Mouse (Mus musculus): ENCODE data around the gene Xylb. TPM values are rescaled to one million over a fixed set of nuclear protein-coding genes. Genes with fewer than 3 reads are reported as not detected.

Xylb gene
- polyA plus RNA-seq (2012; ENCODE audit: low replicate concordance), result 0.54 and 0.95 TPM in 2 replicates

GRCm38 (mm10) chr9:119357331-119358057 is at the start of gene Xylb:
Gene Xylb, plus strand, starts transcription at chr9:119357381.

GRCm38 (mm10) chr9:119322289-119323259 is 34.6 kb upstream of the Xylb start, which contains the start of gene Oxsr1:
Gene Oxsr1, minus strand, starts transcription at chr9:119322427.

GRCm38 (mm10) chr9:119339558-119340211 is 17.5 kb upstream of the Xylb start, which contains the start of gene Acaa1a:
Gene Acaa1a, plus strand, starts transcription at chr9:119339676.

GRCm38 (mm10) chr9:119340909-119341816 is 16.0 kb upstream of the Xylb start, which contains the start of gene Myd88:
Gene Myd88, minus strand, starts transcription at chr9:119341411.

GRCm38 (mm10) chr9:119365284-119365683 is 8.1 kb downstream of the Xylb start, which contains the start of gene Slc22a14:
Gene Slc22a14, minus strand, starts transcription at chr9:119365553.

GRCm38 (mm10) chr9:119401801-119402214 is 44.6 kb downstream of the Xylb start, which contains the start of gene Acvr2b:
Gene Acvr2b, plus strand, starts transcription at chr9:119402118.

Other genes starting within 250 kb of the Xylb start
- gene Acaa1b, start 200.3 kb upstream of the Xylb start, polyA plus RNA-seq (2012; ENCODE audit: low replicate concordance), result 2.1 TPM in 2 replicates
- gene Gm47289, start 198.2 kb upstream of the Xylb start, polyA plus RNA-seq (2012; ENCODE audit: low replicate concordance), result not detected in 2 replicates
- 0.16 and 0.78 TPM in 2 replicates for gene Slc22a13, start 148.3 kb upstream of the Xylb start, polyA plus RNA-seq (2012; ENCODE audit: low replicate concordance)
- 8.9 and 18.4 TPM in 2 replicates for gene Oxsr1, start 35.0 kb upstream of the Xylb start, polyA plus RNA-seq (2012; ENCODE audit: low replicate concordance)
- gene Acaa1a, start 17.7 kb upstream of the Xylb start, polyA plus RNA-seq (2012; ENCODE audit: low replicate concordance), result 46.5 and 124 TPM in 2 replicates
- gene Myd88, start 16.0 kb upstream of the Xylb start, polyA plus RNA-seq (2012; ENCODE audit: low replicate concordance), result 33.9 and 77.1 TPM in 2 replicates
- gene Slc22a14, start 8.2 kb downstream of the Xylb start, polyA plus RNA-seq (2012; ENCODE audit: low replicate concordance), result not detected in 2 replicates
- 1.3 and 2.5 TPM in 2 replicates for gene Acvr2b, start 44.7 kb downstream of the Xylb start, polyA plus RNA-seq (2012; ENCODE audit: low replicate concordance)
- 1.5 and 1.9 TPM in 2 replicates for gene Exog, start 87.6 kb downstream of the Xylb start, polyA plus RNA-seq (2012; ENCODE audit: low replicate concordance)
- gene Scn5a, start 221.6 kb downstream of the Xylb start, polyA plus RNA-seq (2012; ENCODE audit: low replicate concordance), result 0.04 TPM in 2 replicates